Mouse (Mus musculus) urinary bladder, adult 18-20 months (tissue): Measurements from ENCODE around the gene Selenok.

Experiments used
- DNase-seq, 2 experiments: peaks; one replicate each; pipeline ENCODE4 v3.0.0; 2022; ENCODE audit warnings: low spot score in 2 of 2, mixed read lengths in 2 of 2

Gene Selenok

DNA sequence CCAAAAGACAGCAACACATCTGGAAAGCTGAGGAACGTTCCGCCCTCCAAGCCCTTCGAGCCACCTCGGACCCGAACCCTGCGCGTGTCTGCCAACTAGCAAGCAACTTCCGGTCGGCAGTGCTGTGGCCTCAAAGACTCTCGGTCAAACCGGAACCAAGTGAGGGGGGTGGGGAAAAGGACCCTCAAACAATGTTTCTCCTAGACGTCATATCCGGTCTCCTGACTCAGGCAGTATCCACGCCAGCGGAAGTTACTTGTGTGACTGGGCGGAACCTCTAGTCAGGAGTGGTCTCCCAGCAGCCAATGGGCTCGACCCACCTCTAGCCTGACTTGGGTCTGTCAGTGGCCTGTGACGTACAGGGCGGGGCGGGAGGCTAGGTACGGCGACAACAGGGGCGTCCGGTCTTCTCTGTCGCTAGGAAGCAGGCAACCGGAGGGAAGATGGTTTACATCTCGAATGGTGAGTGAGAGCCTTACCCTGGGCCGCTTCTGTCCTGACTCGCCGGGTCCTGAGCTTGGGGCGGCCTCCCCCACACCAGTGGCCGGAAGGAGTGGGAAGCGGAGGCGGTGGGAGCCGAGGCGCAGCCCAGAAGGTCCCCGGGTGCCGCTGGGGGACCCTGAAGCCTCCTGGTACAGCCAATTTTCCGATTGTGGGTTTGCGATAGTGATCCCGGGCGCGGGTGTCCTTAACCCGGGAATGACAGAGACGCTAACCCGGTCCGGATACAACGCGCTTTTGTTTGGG lies at the start of gene Selenok:
Gene Selenok (plus strand): TSS at position 234 of the 747 bp plus-strand sequence.
- DNase-seq, result peak; percentile 85 to 95

DNA sequence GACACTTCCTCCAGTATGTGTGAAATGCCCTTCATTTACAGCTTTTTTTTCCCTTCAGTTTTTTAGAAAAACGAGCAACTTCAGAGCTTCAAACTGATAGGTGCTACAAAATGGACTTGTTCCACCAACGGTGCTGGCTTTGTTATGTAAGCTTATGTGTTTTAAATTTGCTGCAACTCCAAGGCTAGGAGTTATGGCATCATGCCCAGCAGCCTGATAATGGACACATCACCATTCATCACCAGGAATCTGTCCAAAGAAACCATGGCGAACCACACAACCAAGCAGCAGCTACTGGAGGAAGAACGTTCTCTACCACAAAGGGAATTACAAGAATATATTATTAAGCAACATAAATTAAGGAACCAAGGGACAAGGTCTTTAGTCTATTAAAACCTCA lies 39.1 kb upstream of the Selenok start:
- no peak for DNase-seq

DNA sequence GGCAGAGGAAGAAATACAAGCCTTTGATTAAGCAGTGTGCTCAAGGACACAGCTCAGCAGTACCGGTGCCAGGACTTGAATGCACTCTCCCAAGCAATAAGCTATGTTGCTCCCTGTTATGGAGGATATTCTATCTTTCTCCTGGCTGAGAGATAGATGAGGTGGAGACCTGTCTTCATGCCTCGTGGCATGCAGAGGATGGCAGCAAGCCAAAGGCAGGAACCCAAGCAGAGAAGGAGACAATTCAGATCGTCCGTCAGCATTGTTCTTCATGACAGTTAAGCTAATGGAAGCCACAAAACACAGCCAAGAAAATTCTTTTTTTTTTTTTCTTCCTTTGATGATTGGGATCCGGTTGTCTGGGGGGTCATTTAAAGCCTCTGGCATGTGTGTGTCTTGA lies 32.6 kb upstream of the Selenok start:
- no peak for DNase-seq

- DNase-seq, result no peak
These were observed 30.6 kb upstream of the Selenok start for GRCm38 (mm10) chr14:29937466-29937865.

DNA sequence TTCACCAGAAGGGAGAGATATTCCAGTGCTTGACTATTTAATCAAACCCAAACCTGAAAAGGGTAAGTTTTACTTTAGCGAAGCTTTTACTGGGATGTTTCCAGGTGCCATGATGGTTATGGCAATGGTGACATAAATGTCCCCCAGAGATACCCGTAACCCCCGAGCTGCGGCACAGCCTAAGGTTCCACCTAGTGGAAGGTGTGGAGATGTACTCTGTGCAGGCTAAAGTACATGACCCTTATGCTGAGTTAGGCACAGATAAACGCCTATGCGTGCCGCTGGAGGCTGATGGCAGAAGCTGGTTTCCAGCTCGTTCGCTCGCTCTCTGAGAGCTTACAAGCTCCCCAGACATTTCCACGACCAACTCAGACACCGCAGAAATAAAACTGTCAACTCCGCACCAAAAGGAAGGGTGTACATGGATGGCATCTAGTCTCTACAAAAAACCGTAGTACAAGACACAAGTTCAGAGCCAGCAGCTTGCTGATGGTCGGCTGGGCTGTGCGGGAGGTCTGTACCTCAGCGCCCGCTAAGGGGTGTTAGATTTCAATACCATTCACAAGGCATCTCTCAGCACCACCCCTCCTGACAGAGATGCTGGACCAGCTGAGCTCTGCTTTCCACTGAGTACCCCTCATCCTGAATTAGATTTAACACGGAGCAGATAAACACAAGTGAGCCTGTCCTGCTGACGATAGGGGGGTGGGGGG lies 28.4 kb upstream of the Selenok start:
- DNase-seq, result no peak

- no peak for DNase-seq
These were observed 27.7 kb upstream of the Selenok start for GRCm38 (mm10) chr14:29940313-29940812.

- peak; percentile 16 to 18 for DNase-seq
These were observed 27.2 kb upstream of the Selenok start for GRCm38 (mm10) chr14:29940877-29941276.

DNA sequence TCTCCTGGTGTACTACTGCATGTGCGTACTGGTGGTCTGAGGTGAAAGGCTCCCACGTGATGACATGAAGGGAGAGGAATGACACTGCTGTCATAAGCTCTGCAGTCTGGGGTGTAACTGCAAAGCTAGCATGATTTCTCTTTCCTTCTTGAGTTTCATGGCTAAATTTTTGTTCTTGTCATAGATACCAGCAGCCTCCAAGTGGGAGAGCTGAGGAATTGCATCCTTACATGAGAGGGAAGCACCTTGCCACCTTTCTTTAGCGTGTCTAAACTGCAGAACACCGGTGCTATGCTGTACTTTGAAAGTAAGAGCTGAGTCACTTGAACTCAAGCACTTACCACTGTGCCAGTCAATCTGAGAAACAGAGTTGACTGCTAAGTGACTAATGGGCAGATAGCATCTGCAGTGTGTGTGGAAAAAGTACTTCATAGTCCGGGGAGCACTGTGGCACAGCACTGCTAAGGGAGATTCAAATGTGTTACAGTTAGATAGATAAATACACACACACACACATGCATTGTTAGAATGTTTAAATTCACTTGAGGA lies 21.3 kb upstream of the Selenok start:
- DNase-seq, result no peak

DNA sequence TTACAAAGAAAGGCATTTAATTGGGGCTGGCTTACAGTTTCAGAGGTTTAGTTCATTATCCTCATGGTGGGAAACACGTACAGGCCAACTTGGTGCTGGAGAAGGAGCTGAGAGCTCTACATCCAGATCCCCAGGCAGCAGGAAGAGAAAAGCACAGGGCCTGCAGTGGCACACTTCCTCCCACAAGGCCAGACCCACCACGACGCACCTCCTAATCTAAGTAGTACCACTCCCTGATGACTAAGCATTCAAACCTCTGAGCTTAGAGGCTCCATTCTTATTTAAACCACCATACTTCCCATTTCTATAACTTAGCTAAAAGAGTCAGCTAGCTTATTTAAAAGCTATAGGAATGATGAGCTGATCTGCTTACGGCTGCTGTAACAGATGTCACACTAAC lies 17.3 kb upstream of the Selenok start:
- no peak for DNase-seq

- DNase-seq, result no peak
These were observed 10.7 kb upstream of the Selenok start for GRCm38 (mm10) chr14:29957393-29957792.

- no peak for DNase-seq
These were observed 497 bp upstream of the Selenok start for GRCm38 (mm10) chr14:29967611-29968010.

- DNase-seq, result no peak
These were observed 3.3 kb downstream of the Selenok start for GRCm38 (mm10) chr14:29971446-29971845.

- DNase-seq, result no peak
These were observed 3.9 kb downstream of the Selenok start for GRCm38 (mm10) chr14:29971993-29972392.

- no peak for DNase-seq
These were observed 8.8 kb downstream of the Selenok start for GRCm38 (mm10) chr14:29976927-29977326.

DNA sequence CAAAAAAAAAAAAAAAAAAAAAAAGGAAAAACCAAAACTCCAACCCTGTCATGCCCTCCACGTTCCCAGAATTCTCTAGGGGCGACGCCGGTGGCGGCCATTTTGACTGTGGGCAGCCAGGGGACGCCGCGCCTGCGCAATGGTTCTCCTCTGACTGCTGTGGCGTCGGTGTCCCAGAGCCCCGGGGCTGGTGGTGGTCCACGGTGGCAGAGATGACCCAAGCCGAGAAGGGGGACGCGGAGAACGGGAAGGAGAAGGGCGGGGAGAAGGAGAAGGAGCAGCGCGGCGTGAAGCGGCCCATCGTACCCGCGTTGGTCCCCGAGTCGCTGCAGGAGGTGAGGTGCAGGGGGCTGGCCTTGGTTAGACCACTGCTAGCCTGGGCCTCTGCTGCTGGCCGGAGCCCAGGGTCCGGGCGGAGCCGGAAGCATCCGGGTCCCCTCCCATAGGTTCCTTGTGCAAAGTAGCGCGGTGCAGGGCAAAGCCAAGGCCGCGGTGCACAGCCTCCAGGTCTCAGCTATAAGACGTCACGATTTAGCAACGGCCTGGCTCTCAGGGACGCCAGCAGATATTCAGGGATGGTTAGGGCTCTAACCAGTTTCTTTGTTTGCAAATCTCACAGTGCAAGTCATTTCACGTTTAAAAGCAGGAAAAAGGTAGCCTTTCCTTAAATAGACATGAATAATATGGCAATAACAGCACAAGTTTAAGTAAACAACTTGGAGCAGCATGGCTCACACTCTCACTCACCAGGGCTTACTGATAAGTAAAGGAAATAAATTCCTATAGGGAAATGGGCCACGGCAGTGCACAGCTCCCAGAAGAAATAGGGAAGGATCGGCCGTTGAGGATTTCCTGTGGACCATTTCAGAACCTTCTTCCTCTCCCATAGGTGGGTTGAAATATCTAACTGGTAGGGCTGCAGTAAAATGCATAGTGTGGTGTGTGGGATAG lies 10.4 kb downstream of the Selenok start, which contains the start of gene Actr8:
Gene Actr8 (plus strand): TSS at position 84 of the 951 bp plus-strand sequence.
- DNase-seq, result peak; percentile 92 to 98

GRCm38 (mm10) chr14:29980447-29981205 lies 12.5 kb downstream of the Selenok start:
- no peak for DNase-seq

DNA sequence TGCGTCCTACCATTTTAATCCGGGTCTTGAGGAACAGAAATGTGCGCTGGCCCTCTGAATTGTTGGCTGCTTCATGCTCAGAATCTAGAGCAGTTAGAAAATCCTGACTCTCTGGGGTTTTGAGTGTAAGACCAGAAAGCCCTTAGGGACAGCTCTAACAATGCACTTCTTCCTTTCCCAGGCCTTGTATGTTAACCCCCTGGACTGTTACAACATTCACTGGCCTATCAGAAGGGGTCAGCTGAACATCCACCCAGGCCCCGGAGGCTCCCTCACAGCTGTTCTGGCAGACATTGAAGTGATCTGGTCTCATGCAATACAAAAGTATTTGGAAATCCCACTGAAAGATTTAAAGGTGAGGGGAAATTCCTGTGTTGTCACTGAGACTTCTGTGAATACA lies 18.0 kb downstream of the Selenok start:
- DNase-seq, result no peak

GRCm38 (mm10) chr14:29987276-29987675 lies 19.2 kb downstream of the Selenok start:
- DNase-seq, result no peak

GRCm38 (mm10) chr14:29987739-29988138 lies 19.6 kb downstream of the Selenok start:
- DNase-seq, result no peak

DNA sequence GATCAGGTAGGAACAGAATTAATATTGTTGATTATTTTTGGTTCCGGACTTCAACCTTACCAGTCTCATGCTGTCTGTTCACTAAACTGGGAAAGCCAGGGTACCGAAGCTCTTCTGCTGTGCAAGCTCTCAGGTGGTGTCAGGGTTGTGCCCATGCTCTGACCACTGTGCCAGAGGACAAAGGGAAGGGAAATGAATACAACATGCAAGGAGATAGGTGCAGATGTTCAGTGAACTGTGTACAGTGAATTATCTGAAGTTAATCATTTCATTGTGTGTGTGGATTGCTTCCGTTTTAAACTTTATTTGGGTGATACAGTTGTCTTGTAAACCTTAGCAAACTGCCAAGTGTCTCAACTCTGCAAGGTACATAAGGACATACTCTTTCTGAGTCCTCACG lies 20.2 kb downstream of the Selenok start:
- DNase-seq, result no peak

DNA sequence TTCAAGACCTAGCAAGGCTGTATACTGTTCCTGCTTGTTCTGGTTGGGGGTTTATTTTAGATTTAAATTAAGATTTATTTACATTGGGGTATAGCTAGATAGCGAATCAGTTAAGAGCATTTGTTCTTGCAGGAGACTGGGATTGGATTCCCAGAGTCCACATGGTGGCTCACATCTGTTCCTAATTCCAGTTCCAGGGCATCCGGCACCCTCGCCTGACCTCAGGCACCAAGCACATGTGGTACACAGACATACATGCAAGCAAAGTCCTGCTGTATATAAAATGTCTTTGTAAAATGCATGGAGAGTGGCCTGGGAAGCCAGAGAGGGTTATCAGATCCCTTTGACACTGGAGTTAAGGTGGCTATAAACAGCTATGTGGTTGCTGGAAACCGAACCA lies 26.9 kb downstream of the Selenok start:
- DNase-seq, result no peak
